Mouse (Mus musculus) limb, embryonic 14.5 days (tissue): Measurements from ENCODE around the gene Myo15b. TPM values are rescaled to one million over a fixed set of nuclear protein-coding genes. Genes with fewer than 3 reads are reported as not detected.
A peak's percentile ranks its signal among the peaks of the same experiment; 100 is the strongest.

Experiments
- ATAC-seq: fragments of 200-750 bp; cut with Nextera tagmentation; 2 replicates; pipeline ENCODE4 v1.8.0; 2017; ENCODE audit warnings: low read depth, moderate number of reproducible peaks, moderate TSS enrichment; ENCODE audit not compliant: low FRiP score
- DNase-seq: peaks from one replicate; pipeline ENCODE4 v3.0.0-alpha.2; 2015; ENCODE audit warnings: low spot score
- H3K27ac ChIP-seq: fragments of 300-500 bp; sonication (generic); replicated peaks from 2 replicates; pipeline ENCODE4 v1.5.1; 2014; ENCODE audit warnings: low read depth, mild to moderate bottlenecking, low read length, moderate library complexity, mixed read lengths
- H3K27me3 ChIP-seq: fragments of 300-500 bp; sonication (generic); 2 replicates; pipeline ENCODE4 v1.6.1; 2014; ENCODE audit warnings: low read length, mixed read lengths; ENCODE audit not compliant: control insufficient read depth, insufficient read depth
- H3K36me3 ChIP-seq: fragments of 300-500 bp; sonication (generic); 2 replicates; pipeline ENCODE4 v1.6.1; 2014; ENCODE audit warnings: mild to moderate bottlenecking, low read length, moderate library complexity, mixed read lengths; ENCODE audit not compliant: control insufficient read depth, insufficient read depth
- H3K4me1 ChIP-seq: fragments of 300-500 bp; sonication (generic); 2 replicates; pipeline ENCODE4 v1.6.1; 2014; ENCODE audit warnings: antibody characterized with exemption, low read length, mixed read lengths; ENCODE audit not compliant: control insufficient read depth, insufficient read depth
- H3K4me2 ChIP-seq: fragments of 300-500 bp; sonication (generic); replicated peaks from 2 replicates; pipeline ENCODE4 v1.6.1; 2014; ENCODE audit warnings: low read depth, mild to moderate bottlenecking, low read length, moderate library complexity; ENCODE audit not compliant: severe bottlenecking
- H3K4me3 ChIP-seq: fragments of 300-500 bp; sonication (generic); replicated peaks from 2 replicates; pipeline ENCODE4 v1.5.1; 2014; ENCODE audit warnings: low read length
- H3K9ac ChIP-seq: fragments of 300-500 bp; sonication (generic); 2 replicates; pipeline ENCODE4 v1.6.1; 2014; ENCODE audit warnings: mild to moderate bottlenecking, low read depth, low read length, moderate library complexity; ENCODE audit not compliant: severe bottlenecking
- H3K9me3 ChIP-seq: fragments of 300-500 bp; sonication (generic); 2 replicates; pipeline ENCODE4 v1.6.1; 2016; ENCODE audit warnings: low read length; ENCODE audit not compliant: control insufficient read depth
- POLR2A ChIP-seq: fragments of 200-500 bp; IDR thresholded peaks from 2 replicates; pipeline ENCODE4 v1.8.0; 2012; ENCODE audit warnings: inconsistent platforms, mild to moderate bottlenecking, moderate library complexity, borderline replicate concordance; ENCODE audit not compliant: insufficient read depth, insufficient read length; ENCODE audit errors: extremely low read depth
- WGBS: fragments of 180-500 bp; shearing (Covaris S2); extraction: QIAGEN DNeasy Blood & Tissue Kit; methylation state at CpG from one replicate; pipeline ENCODE4 v1.1.7; 2014; 5-methylcytosine and 5-hydroxymethylcytosine counted together
- polyA plus RNA-seq, 2 experiments: library from polyadenylated mRNA; depleted of rRNA in 1 of 2; stranded (reverse) in 1 of 2; unstranded in 1 of 2; fragments of >200 nt; fragmentation: Nextera tagmentation in 1 of 2; extraction: Ambion mirVana in 1 of 2; gene quantifications; 2 replicates each; pipeline versions ENCODE4 v1.2.1 to v1.2.3; 2012 to 2014

Myo15b gene
- polyA plus RNA-seq, 2 experiments, result 0.55 to 0.56 TPM

DNA sequence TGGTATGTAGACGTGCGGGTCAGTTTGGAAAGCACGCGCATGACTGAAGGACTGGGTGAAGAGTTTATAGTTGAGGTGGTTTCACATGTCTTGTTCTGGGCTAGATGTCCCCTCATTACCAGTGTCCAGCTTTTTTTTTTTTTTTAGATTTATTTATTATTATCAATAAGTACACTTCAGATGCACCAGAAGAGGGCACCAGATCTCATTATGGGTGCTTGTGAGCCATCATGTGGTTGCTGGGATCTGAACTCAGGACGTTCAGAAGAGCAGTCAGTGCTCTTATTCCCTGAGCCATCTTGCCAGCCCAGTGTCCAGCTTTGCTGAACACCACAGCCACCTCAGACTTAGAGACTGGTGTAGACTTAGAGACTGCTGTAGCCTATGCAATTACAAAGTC lies 40.9 kb upstream of the Myo15b start:
- Histone ChIP-seq H3K36me3 (peaks cover 34% of the 10 kb centered on the region), H3K9ac (no peak overlapping the region), H3K27me3 (no peaks in the 10 kb centered on the region), H3K4me3 (no peak overlapping the region), H3K27ac (no peak overlapping the region), H3K4me1 (peaks cover 16% of the 10 kb centered on the region), H3K9me3 (no peaks in the 10 kb centered on the region), H3K4me2 (no peak overlapping the region)
- WGBS, result 90% methylated on average over 5 of the region's 5 CpGs
- TF ChIP-seq POLR2A, result no peak
- DNase-seq (no peak), ATAC-seq (no peak)

DNA sequence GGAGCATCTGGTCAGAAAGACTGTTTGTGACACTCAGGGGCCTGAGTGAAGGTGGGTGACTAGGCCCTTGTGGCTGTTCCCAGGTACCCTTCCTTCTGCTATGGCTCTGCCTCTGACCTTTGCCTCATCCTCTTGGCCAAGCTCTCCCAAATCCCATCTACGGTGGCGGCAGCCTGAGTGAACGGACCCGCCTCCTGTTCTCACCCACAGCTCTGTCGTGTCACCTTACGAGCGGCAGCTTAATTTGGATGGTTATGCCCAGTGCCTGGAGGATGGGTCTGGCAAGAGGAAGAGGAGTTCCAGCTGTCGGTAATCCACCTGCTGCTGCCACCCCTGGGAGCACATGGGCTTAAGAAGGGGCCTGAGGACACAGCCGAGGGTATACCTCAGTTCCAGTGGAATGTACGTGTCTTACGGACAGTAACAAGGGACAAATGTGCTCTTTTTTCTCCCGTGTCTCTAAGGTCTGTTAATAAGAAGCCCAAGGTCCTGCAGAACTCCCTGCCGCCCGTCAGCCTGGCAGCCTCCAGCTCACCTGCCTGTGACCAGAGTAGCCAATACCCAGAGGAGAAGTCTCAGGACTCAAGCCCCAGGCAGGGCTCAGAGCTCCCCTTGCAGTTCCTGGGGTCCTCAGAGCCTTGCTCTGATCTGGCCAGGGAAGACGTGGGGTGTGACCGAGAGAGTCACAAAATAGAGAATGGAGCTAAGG lies 38.1 kb upstream of the Myo15b start:
- Histone ChIP-seq H3K4me1 (peaks cover 13% of the 10 kb centered on the region), H3K4me2 (no peak overlapping the region), H3K36me3 (peaks cover 36% of the 10 kb centered on the region), H3K27ac (no peak overlapping the region), H3K9me3 (no peaks in the 10 kb centered on the region), H3K27me3 (peaks cover 9% of the 10 kb centered on the region), H3K9ac (no peak overlapping the region), H3K4me3 (no peak overlapping the region)
- ATAC-seq (no peak), DNase-seq (no peak)
- 88% methylated on average over 16 of the region's 16 CpGs for WGBS
- no peak for TF ChIP-seq POLR2A

DNA sequence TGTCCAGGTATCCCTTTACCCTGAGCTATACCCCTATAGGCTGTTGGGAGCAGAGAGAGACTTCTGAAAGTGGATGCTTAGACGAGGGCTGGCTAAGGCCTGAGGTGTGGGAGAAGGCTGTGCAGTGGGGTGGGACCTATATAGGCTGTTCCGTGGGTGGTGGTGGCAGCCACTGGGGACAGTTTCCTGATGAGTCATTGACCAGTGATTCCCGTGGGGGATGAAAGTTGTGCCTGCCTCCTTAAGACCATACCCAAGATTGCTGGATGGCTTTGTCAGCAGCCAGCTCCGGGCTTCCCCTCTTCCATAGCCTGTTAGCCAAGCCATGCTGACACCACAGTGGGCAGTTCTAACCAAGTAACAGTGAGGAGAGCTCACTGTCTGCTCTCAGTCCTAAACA lies 37.2 kb upstream of the Myo15b start:
- TF ChIP-seq POLR2A, result no peak
- Histone ChIP-seq H3K4me1 (peaks cover 7% of the 10 kb centered on the region), H3K4me3 (no peak overlapping the region), H3K27me3 (peaks cover 14% of the 10 kb centered on the region), H3K4me2 (no peak overlapping the region), H3K9ac (no peak overlapping the region), H3K27ac (no peak overlapping the region), H3K36me3 (peaks cover 36% of the 10 kb centered on the region), H3K9me3 (no peaks in the 10 kb centered on the region)
- ATAC-seq (no peak), DNase-seq (no peak)
- WGBS, result 83% methylated on average over 4 of the region's 4 CpGs

DNA sequence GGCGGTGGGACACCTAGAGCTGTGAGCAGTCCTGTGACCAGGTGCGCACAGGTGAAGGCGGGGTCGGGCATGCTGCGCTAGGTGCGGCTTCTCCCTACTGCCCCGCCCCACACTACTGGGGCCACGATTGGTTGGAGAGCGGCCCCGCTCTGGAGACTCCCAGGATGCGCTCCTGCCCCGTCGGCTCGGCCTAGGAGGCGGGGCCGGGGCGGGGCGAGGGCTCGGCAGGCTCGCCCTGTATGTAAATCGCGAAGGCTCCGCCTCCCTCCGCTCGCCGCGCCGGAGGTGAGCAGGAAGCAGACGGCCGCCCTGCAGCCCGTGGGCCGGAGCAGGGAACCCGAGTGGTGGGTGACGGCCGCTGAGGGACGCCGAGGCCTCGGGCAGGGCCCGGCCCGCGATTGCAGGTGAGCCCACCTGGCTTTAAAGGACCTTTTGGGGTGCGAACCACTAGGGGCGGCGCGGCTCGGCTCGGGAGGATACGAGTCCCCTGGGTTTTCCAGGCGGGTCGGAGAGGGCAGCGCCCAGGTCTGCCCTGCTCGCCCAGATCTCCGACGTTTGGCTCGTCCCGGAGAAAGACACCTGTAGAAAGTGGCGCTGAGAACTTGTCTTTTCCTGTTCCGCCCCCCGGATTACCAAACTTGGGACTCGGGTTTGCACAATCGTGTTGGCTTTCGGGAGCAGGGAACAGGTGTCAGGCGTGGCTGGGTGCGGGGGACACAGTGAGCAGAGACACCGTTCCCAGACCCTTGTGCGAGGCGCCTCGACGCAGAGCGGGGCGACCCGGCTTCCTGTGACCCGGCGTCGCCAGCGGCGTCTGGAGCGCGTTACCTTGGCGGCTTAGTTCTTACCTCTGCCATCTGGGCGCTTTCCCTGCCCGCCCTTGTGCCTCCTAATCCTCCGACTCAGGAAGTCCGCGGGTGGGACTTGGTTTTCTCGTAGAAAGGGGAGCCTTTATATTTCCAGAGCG lies 34.1 kb upstream of the Myo15b start, which contains the start of gene Llgl2:
Gene Llgl2, plus strand, starts transcription at position 276 of the 967 bp plus-strand sequence.
- 0 out of 2 replicates have a peak, but pooled peaks have one; percentile 16 for TF ChIP-seq POLR2A
- H3K36me3 ChIP-seq, result peaks cover 27% of the 10 kb centered on the region
- H3K4me3 ChIP-seq, result peak within 1 kb of the TSS; percentile 59
- no peaks in the 10 kb centered on the region for H3K9me3 ChIP-seq
- ATAC-seq, result peak; percentile 92
- H3K4me1 ChIP-seq, result peaks cover 7% of the 10 kb centered on the region
- H3K9ac ChIP-seq, result peak within 1 kb of the TSS; percentile 53
- peaks cover 14% of the 10 kb centered on the region for H3K27me3 ChIP-seq
- under 1% methylated on average over 74 of the region's 87 CpGs for WGBS
- DNase-seq, result peak; percentile 86
- no peak within 1 kb of the TSS for H3K27ac ChIP-seq
- peak within 1 kb of the TSS; percentile 82 for H3K4me2 ChIP-seq

DNA sequence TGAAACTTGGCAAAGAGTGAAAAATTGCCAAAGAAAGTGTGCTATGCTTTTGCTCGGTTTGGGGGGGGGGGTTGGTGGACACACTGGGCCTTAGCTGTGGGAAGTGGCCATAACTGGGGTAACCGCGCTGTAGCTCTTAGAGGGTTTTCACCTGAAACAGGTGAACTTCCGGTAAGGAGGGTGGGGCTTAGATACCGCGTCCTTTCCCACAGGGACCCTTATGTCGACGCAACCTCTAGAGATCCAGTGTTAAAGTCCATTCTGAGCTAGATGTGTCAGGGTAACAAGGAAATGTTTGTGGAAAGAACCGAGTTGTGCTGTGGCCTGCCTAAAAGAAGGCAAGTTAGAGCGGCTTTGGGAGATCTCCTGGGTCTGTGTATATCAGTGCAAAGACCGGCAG lies 33.4 kb upstream of the Myo15b start:
- 0 out of 2 replicates have a peak overlapping the region, but pooled peaks have one; percentile 53 for H3K9ac ChIP-seq
- H3K27me3 ChIP-seq, result peaks cover 14% of the 10 kb centered on the region
- ATAC-seq, result no peak
- no peak overlapping the region for H3K27ac ChIP-seq
- no peaks in the 10 kb centered on the region for H3K9me3 ChIP-seq
- H3K4me2 ChIP-seq, result peak overlapping the region; percentile 82
- H3K4me3 ChIP-seq, result peak overlapping the region; percentile 59
- WGBS, result 17% methylated on average over 11 of the region's 11 CpGs
- peaks cover 7% of the 10 kb centered on the region for H3K4me1 ChIP-seq
- no peak for TF ChIP-seq POLR2A
- DNase-seq, result no peak
- H3K36me3 ChIP-seq, result peaks cover 27% of the 10 kb centered on the region
